Mouse (Mus musculus) small intestine, adult 2 months (tissue): Measurements from ENCODE around the gene Cped1.

ENCODE experiments used
- CTCF ChIP-seq: fragments of 200-500 bp; IDR thresholded peaks from 2 replicates; pipeline ENCODE4 v1.5.1; 2012; ENCODE audit warnings: low read depth, mild to moderate bottlenecking, control low read depth, inconsistent platforms, low read length, moderate library complexity, mixed read lengths; ENCODE audit not compliant: insufficient replicate concordance, insufficient read length; ENCODE audit errors: extremely low read depth
- POLR2A ChIP-seq: fragments of 200-500 bp; IDR thresholded peaks from 2 replicates; pipeline ENCODE4 v1.6.1; 2012; ENCODE audit warnings: low read depth, mild to moderate bottlenecking, control low read depth, inconsistent platforms, low read length, moderate library complexity

GRCm38 (mm10) chr6:22102752-22103151, 117.0 kb downstream of the Cped1 start:
- no peak for TF ChIP-seq CTCF
- TF ChIP-seq POLR2A, result no peak
